Mouse (Mus musculus) liver, adult 2 months (tissue): ENCODE data around the gene Hist1h1d. TPM values are rescaled to one million over a fixed set of nuclear protein-coding genes. Genes with fewer than 3 reads are reported as not detected.
"Not testable (repeated sequence)": the region's sequence is repeated elsewhere in the genome, so short reads cannot be mapped to it uniquely, and the experiment has no call there.

ENCODE experiments used
- DNase-seq: peaks from one replicate; pipeline ENCODE4 v3.0.0-alpha.2; 2011; ENCODE audit warnings: low read depth, low spot score; ENCODE audit errors: extremely low read depth
- H3K27ac ChIP-seq: fragments of 200-500 bp; replicated peaks from 2 replicates; pipeline ENCODE4 v1.5.1; 2012; ENCODE audit warnings: low read depth, mild to moderate bottlenecking, control low read depth, inconsistent platforms, low read length; ENCODE audit not compliant: insufficient read depth
- H3K27me3 ChIP-seq: fragments of 200-500 bp; 2 replicates; pipeline ENCODE4 v1.6.1; 2012; ENCODE audit warnings: mild to moderate bottlenecking, moderate library complexity, low read length, inconsistent platforms; ENCODE audit not compliant: control insufficient read depth, insufficient read depth
- H3K36me3 ChIP-seq: fragments of 200-500 bp; 2 replicates; pipeline ENCODE4 v1.6.1; 2012; ENCODE audit warnings: low read length, inconsistent platforms; ENCODE audit not compliant: control insufficient read depth, insufficient read depth
- H3K4me1 ChIP-seq: fragments of 200-500 bp; 2 replicates; pipeline ENCODE4 v1.6.1; 2011; ENCODE audit warnings: low read length; ENCODE audit not compliant: control insufficient read depth, insufficient read depth
- H3K4me3 ChIP-seq: fragments of 200-500 bp; 2 replicates; pipeline ENCODE4 v1.5.1; 2011; ENCODE audit warnings: low read depth, mild to moderate bottlenecking, control low read depth, low read length, moderate library complexity; ENCODE audit not compliant: insufficient read depth
- H3K79me2 ChIP-seq: fragments of 200-500 bp; 2 replicates; pipeline ENCODE4 v1.6.1; 2012; ENCODE audit warnings: inconsistent platforms, mild to moderate bottlenecking, low read length, moderate library complexity; ENCODE audit not compliant: control insufficient read depth, insufficient read depth
- H3K9ac ChIP-seq: fragments of 200-500 bp; 2 replicates; pipeline ENCODE4 v1.6.1; 2012; ENCODE audit warnings: low read depth, mild to moderate bottlenecking, control low read depth, inconsistent platforms, low read length
- CTCF ChIP-seq: fragments of 200-500 bp; IDR thresholded peaks from 2 replicates; pipeline ENCODE4 v1.5.1; 2011; ENCODE audit warnings: low read depth, low read length, control low read depth
- POLR2A ChIP-seq: fragments of 200-500 bp; IDR thresholded peaks from 2 replicates; pipeline ENCODE4 v1.6.1; 2011; ENCODE audit warnings: low read length, control low read depth; ENCODE audit not compliant: insufficient read depth; ENCODE audit errors: extremely low read depth
- WGBS: fragments of 180-500 bp; shearing (Covaris S2); methylation state at CpG from one replicate; pipeline ENCODE4 v1.1.7; 2018; 5-methylcytosine and 5-hydroxymethylcytosine counted together
- polyA plus RNA-seq: library from polyadenylated mRNA; depleted of rRNA; stranded (reverse); fragments of >200 nt; gene quantifications from 2 replicates; pipeline ENCODE4 v1.2.3, GENCODE M21; 2012
- total RNA-seq: library from RNA; depleted of rRNA; stranded (reverse); fragments of >200 nt; gene quantifications from 2 replicates; pipeline ENCODE4 v1.2.3, GENCODE M21; 2014

Gene Hist1h1d
- total and polyA plus RNA-seq, 2 experiments = 0.02 to 3.0 TPM

DNA sequence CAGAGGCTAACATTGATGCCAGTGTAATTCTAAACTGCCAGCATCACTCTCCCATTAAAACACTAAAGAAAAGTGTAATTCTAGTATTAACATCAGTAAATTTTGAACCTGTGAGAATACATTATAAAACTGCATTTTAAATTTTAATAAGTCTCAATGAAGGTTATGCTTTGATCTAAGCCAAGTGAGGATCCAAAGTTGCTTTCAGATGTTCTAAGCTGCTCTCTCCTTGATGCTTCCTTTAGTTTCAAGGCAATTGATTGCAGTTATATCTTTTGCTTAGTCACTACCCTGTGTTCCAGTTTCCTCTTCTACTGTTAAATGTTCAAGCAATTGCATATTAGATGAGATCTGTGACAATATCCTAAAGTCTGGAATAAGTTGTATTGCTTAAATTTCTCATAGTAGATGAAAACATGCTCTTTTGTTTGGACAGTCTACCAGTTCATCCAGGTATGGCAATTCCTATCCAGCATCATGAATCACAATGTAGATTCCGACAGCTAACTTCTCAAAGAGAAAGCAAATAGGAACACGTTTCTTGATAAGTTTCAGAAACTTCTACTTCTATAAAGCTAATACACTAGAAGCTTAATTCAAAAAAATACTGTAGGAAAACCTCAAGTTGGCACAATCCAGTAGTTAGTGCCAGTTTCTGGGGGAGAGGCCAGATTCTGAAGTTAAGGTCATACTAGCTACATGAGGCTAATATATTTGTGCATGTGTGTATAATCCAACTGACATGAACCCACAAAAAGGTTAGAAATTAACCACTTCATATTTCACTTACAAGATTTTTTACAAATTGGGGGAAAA, 19.4 kb downstream of the Hist1h1d start:
- no peaks in the 10 kb centered on the region for H3K36me3 ChIP-seq
- TF ChIP-seq POLR2A (no peak), CTCF (no peak)
- no peak overlapping the region; the same call in 1 of the 2 replicates for H3K4me3 ChIP-seq
- H3K27ac ChIP-seq = no peak overlapping the region
- no peaks in the 10 kb centered on the region for H3K79me2 ChIP-seq
- H3K4me1 ChIP-seq = peaks cover 15% of the 10 kb centered on the region; the same call in 1 of the 2 replicates
- H3K27me3 ChIP-seq = no peaks in the 10 kb centered on the region
- 47% methylated on average over 2 of the region's 2 CpGs for WGBS
- H3K9ac ChIP-seq = no peak overlapping the region
- DNase-seq = no peak

DNA sequence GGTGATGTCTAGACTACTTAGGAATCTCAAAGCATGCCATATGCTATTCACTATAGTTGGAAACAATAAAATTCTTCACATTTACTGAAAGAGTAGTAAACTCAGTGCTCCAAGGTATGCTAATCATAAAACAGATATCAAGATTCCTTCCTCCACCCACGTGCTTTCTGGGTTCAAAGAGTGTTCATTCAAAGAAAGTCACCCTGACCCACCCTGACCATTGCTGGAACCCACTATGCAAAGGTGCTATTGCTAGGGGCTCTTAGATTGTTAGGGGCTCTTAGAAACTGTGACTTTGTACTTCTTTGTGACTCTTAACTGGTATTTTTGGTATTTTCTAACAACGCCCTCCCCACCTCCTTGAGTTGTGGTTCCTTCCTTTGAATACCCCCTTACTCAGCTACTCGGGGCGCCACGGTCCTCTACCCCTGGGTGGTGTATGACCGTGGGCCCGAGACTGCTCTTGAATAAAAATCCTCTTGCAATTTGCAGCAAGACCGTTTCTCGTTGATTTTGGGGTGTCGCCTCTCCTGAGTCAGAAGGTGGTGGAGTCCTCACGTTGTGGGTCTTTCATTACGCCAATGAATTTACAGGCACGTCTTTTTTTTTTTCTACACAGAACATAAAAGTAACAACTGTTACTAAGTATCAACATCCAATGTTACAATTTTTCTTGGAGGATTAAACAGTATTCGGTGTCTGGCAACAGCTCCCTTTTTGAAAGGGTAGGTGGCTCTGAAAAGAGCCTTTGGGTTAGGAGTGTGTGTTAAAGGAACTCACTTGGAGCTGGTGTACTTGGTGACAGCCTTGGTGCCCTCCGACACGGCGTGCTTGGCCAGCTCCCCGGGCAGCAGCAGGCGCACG, 20.2 kb downstream of the Hist1h1d start:
- 24% methylated on average over 20 of the region's 20 CpGs for WGBS
- H3K9ac ChIP-seq = peak overlapping the region; percentile 51; the same call in 1 of the 2 replicates

DNA sequence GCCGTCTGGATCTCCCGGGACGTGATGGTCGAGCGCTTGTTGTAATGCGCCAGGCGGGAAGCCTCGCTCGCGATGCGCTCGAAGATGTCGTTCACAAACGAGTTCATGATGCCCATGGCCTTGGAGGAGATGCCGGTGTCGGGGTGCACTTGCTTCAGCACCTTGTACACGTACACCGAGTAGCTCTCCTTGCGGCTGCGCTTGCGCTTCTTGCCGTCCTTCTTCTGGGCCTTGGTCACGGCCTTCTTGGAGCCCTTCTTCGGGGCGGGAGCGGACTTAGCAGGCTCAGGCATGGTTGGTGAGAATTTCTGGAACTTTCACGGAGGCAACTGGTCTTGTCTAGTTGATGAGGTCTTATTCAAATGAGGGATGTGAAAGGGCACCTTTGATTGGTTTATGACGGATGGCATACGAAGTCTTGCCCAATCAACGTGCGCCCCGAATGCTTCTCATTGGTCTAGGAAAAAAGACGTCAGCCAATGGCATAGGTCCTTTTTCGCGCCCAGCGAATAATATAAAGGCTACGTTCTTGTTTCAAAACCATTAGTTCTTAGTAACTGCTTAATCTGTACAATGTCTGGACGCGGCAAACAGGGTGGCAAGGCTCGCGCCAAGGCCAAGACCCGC, 20.9 kb downstream of the Hist1h1d start, which contains the start of the genes Hist1h2bf and Hist1h2ad:
Gene Hist1h2bf, minus strand, starts transcription at position 299 of the 627 bp plus-strand sequence.
Gene Hist1h2ad, plus strand, starts transcription at position 484 of the 627 bp plus-strand sequence.
- 4% methylated on average over 42 of the region's 42 CpGs for WGBS
- H3K79me2 ChIP-seq, H3K27me3 ChIP-seq, H3K36me3 ChIP-seq: not testable (repeated sequence)
- Histone ChIP-seq H3K27ac (peak within 1 kb of the TSS; percentile 41), H3K9ac (peak within 1 kb of the TSS; percentile 55; the same call in 1 of the 2 replicates), H3K4me3 (peak within 1 kb of the TSS; percentile 59; the same call in 1 of the 2 replicates), H3K4me1 (peaks cover 15% of the 10 kb centered on the region; the same call in 1 of the 2 replicates)
- DNase-seq = peak; percentile 92

More for the DNA sequence above, 20.2 kb downstream of the Hist1h1d start:
- DNase-seq, H3K79me2 ChIP-seq, H3K27ac ChIP-seq, H3K36me3 ChIP-seq, H3K27me3 ChIP-seq: not testable (repeated sequence)
- Histone ChIP-seq H3K4me3 (peak overlapping the region; percentile 59; the same call in 1 of the 2 replicates), H3K4me1 (peaks cover 15% of the 10 kb centered on the region; the same call in 1 of the 2 replicates)

DNA sequence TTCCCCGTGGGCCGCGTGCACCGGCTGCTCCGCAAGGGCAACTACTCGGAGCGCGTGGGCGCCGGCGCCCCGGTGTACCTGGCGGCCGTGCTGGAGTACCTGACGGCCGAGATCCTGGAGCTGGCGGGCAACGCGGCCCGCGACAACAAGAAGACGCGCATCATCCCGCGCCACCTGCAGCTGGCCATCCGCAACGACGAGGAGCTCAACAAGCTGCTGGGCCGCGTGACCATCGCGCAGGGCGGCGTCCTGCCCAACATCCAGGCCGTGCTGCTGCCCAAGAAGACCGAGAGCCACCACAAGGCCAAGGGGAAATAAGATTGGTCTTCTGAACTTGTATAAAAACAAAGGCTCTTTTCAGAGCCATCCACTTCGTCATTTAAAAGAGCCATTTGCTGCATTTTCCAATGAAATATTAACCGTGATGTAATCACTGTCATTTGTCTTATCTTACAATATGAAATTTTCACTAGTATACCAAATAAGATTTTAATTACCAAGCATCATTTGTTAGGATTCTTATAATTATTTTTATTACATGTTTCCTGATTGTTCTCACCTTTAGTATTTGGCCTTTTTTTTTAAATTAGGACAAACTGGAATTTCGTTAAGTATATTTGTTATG, 21.6 kb downstream of the Hist1h1d start:
- Histone ChIP-seq H3K4me1 (peaks cover 15% of the 10 kb centered on the region; the same call in 1 of the 2 replicates), H3K4me3 (0 out of 2 replicates have a peak overlapping the region, but pooled peaks have one; percentile 29)
- H3K79me2 ChIP-seq, H3K9ac ChIP-seq, H3K36me3 ChIP-seq, DNase-seq, H3K27me3 ChIP-seq, H3K27ac ChIP-seq: not testable (repeated sequence)
- 7% methylated on average over 13 of the region's 39 CpGs for WGBS

DNA sequence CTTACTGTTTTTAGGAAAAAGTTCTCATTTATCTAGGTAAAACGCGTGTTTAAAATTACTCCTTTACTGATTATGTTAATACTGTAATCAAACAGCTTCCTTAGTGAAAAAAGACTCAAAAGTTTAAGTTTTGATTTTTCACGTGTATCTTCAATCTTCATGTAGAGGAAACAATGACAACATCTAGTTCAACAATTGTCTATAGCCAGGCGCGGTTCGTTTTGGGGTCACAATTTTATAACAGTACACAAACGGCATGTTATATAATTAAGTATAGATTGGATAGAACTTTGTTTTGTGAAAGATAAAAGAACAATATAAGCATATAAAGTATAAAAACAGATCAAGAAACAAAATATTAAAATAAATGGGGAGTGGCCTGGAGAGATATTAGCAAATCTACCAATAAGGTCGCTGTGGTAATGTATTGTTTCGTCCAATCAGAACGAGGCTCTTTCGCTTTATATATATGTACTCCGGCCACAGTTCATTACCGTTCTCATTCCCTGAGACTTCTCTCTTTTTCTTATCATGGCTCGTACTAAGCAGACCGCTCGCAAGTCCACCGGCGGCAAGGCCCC, 22.3 kb downstream of the Hist1h1d start, which contains the start of gene Hist1h3d:
Gene Hist1h3d, plus strand, starts transcription at position 493 of the 581 bp plus-strand sequence.
- DNase-seq = peak; percentile 69
- peaks cover 15% of the 10 kb centered on the region; the same call in 1 of the 2 replicates for H3K4me1 ChIP-seq
- no peaks in the 10 kb centered on the region for H3K27me3 ChIP-seq
- H3K9ac ChIP-seq = peak within 1 kb of the TSS; percentile 71
- WGBS = 3% methylated on average over 18 of the region's 18 CpGs
- TF ChIP-seq POLR2A (no peak), CTCF (no peak)
- H3K4me3 ChIP-seq = peak within 1 kb of the TSS; percentile 50
- H3K27ac ChIP-seq = no peak within 1 kb of the TSS; the same call in 1 of the 2 replicates
- no peaks in the 10 kb centered on the region for H3K36me3 ChIP-seq
- no peaks in the 10 kb centered on the region for H3K79me2 ChIP-seq

DNA sequence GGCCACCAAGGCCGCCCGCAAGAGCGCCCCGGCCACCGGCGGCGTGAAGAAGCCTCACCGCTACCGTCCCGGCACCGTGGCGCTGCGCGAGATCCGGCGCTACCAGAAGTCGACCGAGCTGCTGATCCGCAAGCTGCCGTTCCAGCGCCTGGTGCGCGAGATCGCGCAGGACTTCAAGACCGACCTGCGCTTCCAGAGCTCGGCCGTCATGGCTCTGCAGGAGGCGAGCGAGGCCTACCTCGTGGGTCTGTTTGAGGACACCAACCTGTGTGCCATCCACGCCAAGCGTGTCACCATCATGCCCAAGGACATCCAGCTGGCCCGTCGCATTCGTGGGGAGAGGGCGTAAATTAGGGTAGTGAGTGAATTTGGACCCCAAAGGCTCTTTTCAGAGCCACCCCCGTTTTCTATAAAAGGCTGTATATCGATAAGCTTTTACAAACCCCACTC, 22.8 kb downstream of the Hist1h1d start:
- 7% methylated on average over 13 of the region's 40 CpGs for WGBS
- H3K27ac ChIP-seq, DNase-seq: not testable (repeated sequence)

More for the DNA sequence above, 22.8 kb downstream of the Hist1h1d start:
- Histone ChIP-seq H3K4me3 (peak overlapping the region; percentile 50), H3K9ac (peak overlapping the region; percentile 71), H3K4me1 (peaks cover 15% of the 10 kb centered on the region; the same call in 1 of the 2 replicates)
- not testable (repeated sequence) for H3K27me3 ChIP-seq, H3K79me2 ChIP-seq, H3K36me3 ChIP-seq
